Mouse (Mus musculus) NIH3T3 (cell line): ENCODE data around the gene Ptgds.
A peak's percentile ranks its signal among the peaks of the same experiment; 100 is the strongest.

Source experiments
- DNase-seq: peaks from one replicate; pipeline ENCODE4 v3.0.0-alpha.2; 2012; ENCODE audit warnings: low read depth

Gene Ptgds

DNA sequence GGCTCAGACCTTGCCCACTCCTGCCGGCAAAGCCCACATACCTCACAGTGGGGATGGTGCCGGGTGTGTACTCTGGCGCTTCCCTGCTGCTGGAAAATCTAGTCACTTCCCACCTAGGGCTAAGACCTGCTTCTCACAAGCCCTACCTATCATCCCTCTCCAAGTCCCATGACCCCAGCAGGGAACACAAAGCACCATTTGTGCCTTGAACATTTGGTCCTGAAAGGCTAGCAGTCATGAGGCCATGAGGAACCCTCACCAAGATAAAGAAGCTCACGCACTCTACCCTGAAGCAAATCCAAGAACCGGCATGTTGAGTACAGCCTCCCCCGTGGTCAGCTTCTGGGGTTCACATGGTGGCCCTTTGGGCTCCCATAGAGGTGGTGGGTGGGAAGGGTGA lies at the start of gene Ptgds:
Ptgds (minus strand) TSS at position 78 of the 400 bp plus-strand sequence.
- no peak for DNase-seq

DNA sequence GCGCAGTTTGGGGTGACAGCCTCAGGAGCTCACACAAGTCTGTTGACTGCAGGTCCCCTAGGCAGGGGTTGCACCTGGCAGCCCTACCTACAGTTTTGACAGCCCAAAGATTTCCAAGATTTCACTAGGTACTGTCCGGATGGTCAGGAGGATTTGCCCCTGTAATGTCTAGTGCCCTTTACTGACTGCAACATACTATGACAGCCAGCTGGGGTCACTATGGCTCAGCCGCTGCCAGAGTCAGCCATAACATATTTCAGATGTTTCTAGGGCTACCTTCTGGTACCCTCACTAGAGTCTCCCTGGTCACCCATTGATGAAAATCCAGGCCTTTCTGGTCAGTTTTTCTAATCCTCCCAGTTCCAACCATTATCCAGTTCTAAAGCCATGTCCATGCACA lies 40.1 kb upstream of the Ptgds start:
- peak; percentile 66 for DNase-seq

DNA sequence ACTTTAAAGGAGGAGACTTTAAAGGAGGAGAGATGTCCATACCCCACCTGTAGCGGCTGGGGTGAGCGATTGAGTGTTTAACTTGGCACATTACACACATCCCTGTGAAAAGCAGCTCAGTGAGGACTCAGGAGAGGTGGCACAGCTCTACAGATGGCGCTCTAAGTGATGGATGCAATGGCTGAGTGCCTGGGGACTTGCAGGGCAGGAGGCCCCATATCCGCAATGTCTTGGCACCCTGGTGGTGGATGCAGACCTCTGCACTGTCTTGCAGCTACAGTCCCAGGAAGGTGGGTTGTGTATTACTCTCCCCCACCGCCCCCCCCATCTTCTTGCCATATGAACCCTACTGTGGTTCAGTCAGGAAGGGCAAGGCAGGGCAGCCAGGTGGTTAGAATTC lies 37.1 kb upstream of the Ptgds start:
- DNase-seq, result peak; percentile 22

DNA sequence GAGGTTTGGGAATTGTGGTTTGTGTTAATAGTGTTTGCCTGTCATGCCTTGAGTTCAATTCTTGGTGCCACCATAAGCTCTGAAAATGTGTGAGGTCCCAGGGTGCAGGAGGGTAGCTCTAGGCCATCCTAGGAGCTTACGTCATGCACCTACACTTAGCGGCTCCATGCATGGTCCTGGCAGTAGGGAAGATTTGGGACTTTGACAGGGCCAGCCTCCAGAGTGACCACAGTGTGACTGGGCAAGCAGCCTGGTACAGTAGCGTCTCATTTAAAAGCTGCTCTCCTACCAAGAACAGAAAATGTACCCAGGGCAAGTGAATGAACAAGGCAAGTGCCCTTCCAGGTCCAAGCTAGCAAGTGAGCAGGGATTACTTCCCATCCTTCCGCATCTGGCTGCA lies 36.0 kb upstream of the Ptgds start:
- no peak for DNase-seq

DNA sequence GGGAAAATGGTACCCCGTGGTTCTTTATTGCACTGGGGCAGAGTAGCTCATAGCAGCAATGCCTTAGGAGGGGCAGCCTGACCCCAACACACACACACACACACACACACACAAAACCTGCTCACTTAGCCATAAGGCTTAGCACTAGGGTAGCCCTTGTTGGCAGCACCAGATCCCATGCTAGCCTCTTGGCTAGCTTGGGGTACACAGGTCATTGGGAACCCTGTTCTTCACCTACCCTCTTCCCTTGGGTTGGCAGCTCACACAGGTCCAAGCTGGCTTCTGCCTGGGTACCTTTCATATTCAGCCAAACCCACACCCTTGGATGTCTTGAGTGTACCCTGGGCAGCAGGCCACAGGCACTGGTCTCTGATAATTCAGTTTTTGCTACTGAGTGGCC lies 35.2 kb upstream of the Ptgds start:
- DNase-seq, result no peak

DNA sequence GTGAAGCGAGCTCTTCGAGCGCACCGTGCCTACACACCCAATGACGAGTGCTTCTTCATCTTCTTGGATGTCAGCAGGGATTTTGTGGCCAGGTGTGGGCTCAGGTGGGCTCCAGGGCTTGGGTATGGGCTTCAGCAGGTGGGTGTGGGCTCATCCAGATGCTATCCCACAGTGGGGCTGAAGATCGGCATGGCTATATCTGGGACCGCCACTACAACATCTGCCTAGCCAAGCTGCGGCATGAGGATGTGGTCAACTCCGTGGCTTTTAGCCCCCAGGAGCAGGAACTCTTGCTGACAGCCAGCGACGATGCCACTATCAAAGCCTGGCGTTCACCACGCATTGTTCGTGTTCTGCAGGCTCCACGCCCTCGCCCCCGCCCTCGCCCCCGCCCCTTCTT lies 34.7 kb upstream of the Ptgds start:
- no peak for DNase-seq

DNA sequence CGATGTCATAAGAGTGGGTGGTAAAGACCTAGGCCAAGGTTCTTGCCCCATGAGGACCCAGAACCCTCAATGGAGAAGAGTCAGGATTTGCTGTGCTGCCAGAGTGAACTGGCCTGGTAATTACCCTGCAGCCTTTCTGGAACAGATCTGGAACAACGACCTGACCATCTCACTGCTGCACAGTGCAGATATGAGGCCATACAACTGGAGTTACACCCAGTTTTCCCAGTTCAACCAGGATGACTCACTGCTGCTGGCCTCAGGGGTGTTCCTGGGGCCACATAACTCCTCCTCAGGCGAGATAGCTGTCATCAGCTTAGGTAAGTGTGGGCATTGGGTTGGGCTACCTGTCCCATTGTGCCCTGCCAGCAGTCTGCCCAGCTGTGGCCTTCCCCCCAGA lies 32.9 kb upstream of the Ptgds start:
- DNase-seq, result peak; percentile 52

DNA sequence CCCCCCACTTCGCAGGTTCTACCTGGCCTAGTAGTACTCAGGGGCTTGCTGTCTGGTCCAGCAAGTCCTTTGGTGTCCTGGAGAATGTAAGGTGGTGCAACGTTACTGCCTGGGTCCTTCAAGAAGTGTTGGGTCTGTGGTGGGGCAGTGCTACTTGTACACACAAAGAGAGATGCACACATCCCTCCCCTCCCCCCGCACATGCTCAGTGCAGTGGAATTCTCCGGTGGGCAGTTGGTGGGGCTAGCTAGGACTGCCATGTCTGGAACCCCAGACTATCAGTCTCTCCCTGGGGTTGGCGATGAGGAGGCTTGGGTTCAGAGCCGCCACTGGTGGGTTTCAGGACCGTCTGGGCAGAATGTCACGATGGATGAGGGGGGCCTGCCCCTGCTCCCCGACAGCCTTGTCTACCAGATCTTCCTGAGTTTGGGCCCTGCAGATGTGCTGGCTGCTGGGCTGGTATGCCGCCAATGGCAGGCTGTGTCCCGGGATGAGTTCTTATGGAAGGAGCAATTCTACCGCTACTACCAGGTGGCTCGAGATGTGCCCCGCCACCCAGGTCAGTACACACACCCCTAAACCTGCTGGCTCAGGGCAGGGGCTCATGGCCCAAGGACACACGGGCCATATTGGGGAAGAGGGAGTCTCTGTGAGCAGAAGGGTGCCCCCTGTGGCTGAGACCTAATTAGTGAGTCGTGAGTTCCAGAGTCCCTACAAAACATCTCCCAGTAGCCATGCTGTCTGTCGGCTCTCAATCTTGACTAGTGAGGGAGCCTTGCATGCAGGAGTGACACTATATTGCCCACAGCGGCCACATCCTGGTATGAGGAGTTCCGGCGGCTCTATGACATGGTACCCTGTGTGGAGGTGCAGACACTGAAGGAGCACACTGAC lies 32.0 kb upstream of the Ptgds start, which contains the start of gene C8g:
C8g (minus strand) TSS at position 127 of the 894 bp plus-strand sequence.
- DNase-seq, result no peak

DNA sequence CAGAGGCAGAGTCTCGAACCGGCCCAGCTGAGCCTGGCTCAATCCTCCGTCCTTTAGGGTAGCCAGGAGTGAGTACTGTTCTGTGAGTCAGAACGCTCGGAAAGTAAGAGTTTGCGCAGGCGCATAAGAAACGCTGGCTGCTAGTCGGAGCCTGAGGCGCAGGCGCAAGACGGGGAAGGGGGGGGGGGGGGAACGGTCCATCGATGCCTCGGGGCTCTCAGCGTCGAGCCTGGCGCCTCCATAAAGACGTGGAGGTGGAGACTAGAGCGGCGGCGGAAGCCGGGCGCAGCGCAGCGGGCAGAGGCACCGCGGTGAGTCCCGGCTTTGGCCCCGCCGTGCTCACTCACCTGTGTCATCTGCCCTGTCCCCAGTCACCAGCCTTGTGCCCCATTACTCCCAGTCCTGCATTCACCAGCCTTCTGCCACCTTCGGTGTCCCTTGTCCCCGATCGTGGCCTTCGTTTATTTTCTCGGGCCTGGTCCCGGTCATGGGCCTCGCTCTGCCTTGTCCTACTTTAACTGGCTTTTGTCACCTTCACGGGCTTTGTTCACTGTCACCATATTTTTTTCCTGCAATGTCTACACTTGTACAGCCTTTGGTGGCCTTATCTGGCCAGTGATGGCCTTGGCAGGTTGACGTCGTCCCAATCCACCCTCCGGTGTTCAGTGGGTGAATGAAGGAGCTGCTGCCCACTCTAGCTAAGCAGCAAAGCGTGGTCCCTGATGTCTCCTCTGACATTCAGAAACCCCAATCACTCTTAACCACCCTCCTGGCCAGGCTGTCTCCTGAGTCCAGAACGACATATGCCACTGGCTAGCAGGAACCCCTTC lies 30.9 kb upstream of the Ptgds start, which contains the start of gene Fbxw5:
Fbxw5 (plus strand) TSS at position 175 of the 830 bp plus-strand sequence.
- DNase-seq, result peak; percentile 98

DNA sequence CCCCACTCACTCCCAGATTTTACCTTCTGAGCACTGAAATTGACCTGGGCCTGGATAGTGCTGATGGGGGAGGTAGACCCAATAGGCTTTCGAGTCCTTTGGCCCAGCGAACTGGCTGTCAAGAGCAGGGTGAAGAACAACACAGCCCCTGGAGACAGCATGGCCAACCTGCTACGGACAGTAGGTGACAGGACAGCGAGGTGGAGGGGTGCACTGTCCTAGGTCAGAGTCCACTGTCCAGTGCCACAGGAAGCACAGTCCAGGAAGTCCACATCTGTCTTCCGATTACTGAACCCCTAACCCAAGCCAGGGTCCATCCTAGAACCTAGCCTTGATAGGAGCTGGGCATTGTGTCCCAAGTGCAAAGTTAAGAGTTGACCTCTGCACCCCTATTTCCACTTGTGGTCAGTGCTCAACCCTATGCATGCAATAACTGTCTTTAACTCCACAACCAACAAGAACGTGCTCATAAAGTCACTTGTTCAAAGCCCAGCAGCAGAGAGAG lies 30.3 kb upstream of the Ptgds start:
- peak; percentile 34 for DNase-seq

DNA sequence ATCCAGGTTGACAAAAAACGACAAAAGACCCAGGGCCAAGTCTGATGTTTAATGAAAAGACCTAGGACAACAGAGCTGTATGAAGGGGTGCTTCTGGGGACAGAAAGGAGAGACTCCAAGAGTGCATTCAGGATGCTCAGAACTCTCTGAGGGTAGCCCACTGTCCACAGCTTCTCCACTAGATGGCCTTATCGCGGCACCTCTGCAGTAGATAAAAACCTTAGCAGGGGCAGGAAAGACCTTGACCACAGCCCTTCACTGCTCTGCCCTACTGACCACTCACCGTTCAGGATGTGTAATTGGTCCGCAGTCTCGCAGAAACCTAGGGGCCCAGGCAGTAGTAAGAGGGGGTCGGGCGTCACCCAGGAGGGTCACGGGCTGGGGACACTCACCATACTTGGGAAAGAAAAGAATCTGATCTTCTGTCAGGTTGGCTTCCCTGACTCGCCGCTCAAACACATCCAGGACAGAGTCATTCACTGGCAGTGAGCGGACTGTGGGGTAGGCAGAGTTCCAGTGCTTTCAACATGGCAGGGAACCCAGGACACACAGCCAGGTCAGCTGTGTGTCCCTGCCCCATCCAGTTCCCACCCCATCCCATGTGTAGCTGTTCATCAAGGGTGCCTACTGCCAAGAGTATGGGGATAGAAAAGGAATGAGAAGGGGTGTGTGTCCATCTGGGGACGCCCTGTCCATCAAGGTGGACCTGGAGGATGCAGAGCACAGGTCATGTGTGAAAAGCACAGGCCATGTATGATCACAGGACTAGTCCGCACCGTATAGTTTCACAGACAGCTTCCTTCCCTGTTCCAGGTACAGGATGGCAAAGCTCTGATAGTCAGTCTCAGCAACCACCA lies 29.0 kb upstream of the Ptgds start:
- no peak for DNase-seq

DNA sequence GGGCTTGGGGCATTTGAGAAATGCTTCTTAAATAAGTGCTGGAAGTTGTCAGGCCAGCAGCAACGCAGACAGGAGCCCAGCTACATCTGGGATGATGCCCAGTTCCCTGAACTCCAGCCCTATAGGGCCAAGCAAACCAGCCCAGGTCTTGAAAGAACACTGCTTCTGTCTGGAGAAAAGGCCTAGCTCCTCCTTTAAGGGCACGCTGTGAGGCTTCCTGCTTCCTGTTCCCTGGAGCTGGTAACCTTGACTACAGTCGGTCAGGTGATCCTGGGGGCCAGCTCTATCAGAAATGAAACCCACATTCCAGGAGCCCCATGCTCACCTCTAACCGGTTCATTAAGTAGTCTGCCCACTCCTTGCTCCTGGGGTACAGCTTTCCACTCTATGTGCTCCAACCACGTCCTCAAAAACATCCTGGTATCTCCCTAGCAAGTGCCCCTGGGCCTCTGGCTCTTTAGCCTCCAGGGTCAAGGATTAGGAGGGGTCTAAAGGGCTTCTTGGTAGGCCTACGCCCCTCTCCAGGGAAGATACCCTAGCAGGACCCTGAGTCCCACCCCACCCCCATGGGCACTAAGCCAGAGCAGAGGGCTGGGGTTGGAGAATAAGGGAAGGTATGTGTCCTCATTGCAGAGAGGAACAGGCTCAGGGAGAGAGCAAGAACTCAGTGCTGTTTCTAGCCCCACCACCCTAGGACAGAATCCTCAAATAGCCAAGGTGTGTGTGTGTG lies 28.2 kb upstream of the Ptgds start:
- DNase-seq, result peak; percentile 50

DNA sequence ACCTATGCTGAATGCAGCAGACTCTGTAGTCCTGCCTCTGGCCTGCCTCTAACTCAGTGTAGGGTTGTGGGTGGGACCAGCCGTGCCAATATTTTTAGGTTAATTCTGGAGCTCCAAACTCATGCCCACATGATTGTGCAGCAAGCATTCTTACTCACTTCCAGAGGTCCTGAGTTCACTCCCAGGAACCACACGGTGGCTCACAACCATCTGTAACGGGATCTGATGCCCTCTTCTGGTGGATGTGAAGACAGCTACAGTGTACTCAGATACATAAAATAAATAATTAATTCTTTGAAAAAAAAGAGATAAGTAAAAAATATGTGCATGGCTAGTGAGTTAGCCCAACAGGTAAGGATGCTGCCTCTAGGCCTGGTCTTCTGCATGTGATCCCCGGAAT lies 26.6 kb upstream of the Ptgds start:
- peak; percentile 84 for DNase-seq

DNA sequence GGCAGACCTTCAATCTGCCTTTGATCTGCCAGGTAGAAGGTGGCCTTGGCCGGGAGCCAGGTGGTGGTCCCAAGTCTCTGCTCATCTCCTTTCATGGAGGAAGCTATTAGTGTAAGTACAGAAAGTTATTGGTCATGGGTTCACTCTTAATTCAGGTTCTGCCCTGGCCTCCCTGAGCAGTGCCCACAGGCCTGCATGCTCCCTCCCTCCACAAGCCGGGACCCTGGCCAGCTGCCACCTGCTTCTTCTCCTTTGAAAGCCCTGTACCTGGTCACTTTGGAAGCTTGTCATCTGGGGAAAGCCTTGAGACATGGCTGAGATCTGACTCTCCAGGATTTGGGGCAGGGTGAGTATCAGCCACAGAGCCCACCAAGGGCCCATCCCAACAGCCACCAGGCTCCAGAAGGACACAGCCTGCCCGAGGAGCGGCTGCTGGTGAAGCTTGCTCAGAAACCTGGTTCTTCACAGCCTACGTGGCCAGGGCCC lies 23.7 kb upstream of the Ptgds start, which contains the start of gene Lcn12:
Lcn12 (minus strand) TSS at position 436 of the 486 bp plus-strand sequence.
- DNase-seq, result no peak

DNA sequence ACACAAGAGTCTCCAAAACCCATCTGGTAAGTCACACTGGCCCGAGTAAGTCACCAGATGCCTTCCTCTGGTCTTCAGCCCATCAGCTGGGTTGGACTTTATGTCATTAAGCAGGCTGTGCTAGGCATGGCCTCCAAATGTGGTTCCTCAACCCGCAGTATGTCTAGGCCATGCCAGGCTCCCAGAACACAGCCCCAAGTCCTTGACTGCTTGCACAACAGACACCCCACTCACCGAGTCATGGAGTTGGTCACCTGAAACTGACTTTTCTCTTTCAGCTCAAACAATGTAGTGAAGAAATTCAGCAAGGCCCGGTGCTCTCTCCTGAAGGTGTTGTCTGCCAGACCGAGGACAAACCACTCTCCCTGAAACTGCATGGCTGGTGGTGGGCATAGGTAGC lies 23.1 kb upstream of the Ptgds start:
- DNase-seq, result no peak

DNA sequence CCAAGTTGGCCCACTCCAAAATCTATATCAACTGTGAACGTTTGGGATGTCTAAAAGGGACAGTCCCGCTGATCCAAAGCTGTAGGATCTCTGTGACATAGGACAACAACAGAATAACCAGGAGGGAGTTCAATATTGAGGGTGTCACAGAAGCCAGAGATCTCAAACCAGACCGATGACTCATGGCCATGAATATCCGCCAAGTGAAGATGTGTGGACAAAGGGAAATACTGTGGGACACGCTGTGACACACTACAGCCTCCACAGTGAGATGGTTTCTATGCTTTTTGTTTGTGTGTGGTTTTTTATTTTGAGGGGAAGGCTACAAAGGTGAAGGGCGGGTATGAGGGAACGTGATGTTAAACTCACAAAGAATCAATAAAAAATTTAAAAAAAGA lies 18.8 kb upstream of the Ptgds start:
- DNase-seq, result no peak

DNA sequence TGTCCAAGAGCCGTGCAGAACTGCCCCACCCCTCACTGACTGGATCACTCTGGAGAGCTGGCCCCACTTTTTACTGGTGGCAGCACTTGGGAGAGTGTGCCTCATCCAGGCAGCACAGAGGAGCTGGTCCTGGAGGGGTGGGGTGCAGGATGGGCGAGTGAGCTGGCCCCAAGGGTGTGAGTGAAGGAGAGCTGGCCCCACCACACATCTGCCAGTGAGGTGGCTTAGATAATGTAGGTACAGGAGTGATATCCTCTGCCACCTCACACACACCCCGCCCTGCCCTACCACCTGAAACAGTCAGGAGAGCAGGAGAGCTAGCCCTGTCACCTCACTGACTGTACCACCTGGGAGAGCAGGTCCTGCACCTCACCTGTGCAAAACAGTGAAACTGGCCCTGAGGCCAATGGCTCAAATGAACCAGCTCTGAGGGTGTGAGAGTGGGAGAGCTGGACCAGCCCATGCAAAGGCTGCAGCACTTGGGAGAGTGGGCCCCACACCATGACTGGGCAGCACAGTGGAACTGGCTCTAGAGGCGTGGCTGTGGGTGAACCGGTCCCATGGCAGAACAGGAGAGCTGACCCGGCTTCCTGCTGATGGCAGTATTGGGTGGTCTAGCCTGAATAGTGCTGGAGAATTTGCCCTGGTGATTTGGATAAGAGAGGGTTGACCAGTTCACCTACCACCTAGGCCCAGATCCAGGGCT lies 18.3 kb upstream of the Ptgds start:
- no peak for DNase-seq

DNA sequence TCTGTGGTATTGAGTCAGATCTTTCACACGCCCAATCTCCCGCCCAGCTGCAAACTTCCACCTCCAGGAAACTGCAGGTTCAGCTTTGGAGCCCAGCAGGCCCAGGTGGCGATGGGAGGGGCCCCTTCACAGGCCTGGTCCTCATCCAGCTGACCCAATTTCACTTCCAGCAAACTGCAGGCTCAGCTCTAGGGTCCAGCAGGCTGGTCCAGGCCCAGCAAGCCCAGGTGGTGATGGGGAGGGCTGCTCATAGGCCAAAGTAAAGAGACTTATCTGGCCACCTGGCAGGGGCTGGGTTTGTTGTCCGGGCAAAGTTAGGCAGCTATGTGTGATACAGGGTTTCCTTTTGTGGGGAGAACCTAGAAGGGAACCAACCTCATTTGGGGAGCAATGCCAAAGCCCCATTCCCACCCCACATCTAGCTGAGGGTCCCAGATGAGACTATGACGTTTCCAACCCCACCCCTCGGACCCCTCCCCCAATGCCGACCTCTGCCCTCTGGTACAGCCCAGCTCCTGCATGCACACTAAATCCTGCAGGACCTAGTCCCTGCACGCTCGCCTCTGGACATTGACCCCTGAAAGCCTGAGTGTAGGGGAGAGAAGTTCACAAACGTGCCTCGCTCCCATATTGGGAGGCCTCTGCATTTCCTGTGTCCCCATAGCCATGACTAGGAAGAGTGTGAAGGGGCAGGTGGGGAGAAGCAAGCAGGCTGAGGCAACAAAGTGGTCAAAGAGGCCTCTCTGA lies 15.2 kb upstream of the Ptgds start:
- no peak for DNase-seq

DNA sequence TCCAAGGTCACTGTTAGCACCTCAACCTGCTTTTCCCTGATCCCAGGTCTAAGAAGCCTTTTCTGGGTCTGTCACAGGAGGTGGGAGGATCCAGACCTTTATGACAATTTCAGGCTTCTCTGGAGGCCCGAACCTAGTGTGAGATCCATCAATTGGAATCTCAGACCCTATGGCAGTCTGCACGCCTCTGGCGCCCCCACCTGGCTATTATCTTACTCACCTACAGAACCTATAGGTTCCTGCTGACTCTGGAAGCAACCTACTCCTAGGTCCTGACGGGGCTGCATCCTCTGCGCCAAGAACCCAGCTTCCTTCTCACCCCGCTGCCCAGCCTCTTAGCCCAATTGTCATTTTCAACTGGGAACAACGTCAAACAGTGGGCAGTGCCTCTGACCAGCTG lies 13.1 kb upstream of the Ptgds start:
- peak; percentile 75 for DNase-seq
